Mouse (Mus musculus) right cerebral cortex, postnatal 4 days (tissue): Measurements from ENCODE around the gene Gm20908.
"Not testable (repeated sequence)": the region's sequence is repeated elsewhere in the genome, so short reads cannot be mapped to it uniquely, and the experiment has no call there.

Experiments
- DNase-seq: peaks from one replicate; pipeline ENCODE4 v3.0.0-alpha.2; 2022

Gm20908 gene

DNA sequence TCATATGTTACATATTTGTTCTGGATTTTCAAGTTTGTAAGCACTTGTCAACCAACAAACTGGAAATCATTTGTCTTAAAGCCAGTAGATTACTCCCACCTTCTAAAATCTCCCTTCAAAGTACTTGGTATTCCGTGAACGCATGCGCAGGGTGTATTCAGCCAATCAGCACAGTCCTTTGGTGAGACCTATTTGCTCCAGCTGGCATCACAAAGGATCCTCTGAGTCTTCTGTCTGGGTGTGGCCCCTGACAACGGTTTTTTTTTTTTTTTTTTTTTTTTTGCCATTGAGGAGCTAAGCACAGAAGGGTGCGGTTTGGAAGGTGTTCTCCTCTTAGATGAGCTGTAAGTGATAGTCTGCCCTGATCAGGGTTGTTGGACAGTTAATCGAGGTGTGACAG, at the start of gene Gm20908:
Gene Gm20908, plus strand, starts transcription at position 301 of the 400 bp plus-strand sequence.
- DNase-seq = not testable (repeated sequence)
